Mouse (Mus musculus) stomach, embryonic 16.5 days (tissue): ENCODE measurements around the gene Yeats4. TPM values are rescaled to one million over a fixed set of nuclear protein-coding genes. Genes with fewer than 3 reads are reported as not detected.

ENCODE experiments used
- ATAC-seq: fragments of 200-750 bp; cut with Nextera tagmentation; 2 replicates; pipeline ENCODE4 v1.8.0; 2017; ENCODE audit warnings: moderate number of reproducible peaks, moderate TSS enrichment; ENCODE audit not compliant: insufficient read depth, low FRiP score
- H3K27ac ChIP-seq: fragments of 300-500 bp; sonication (generic); 2 replicates; pipeline ENCODE4 v1.5.1; 2014; ENCODE audit warnings: low read length
- H3K27me3 ChIP-seq: fragments of 300-500 bp; sonication (generic); 2 replicates; pipeline ENCODE4 v1.6.1; 2014; ENCODE audit warnings: low read length, control low read depth, mixed read lengths; ENCODE audit not compliant: control insufficient read depth, insufficient read depth
- H3K36me3 ChIP-seq: fragments of 300-500 bp; sonication (generic); 2 replicates; pipeline ENCODE4 v1.6.1; 2014; ENCODE audit warnings: low read length; ENCODE audit not compliant: control insufficient read depth, insufficient read depth
- H3K4me1 ChIP-seq: fragments of 300-500 bp; sonication (generic); 2 replicates; pipeline ENCODE4 v1.6.1; 2014; ENCODE audit warnings: low read length, control low read depth, mixed read lengths; ENCODE audit not compliant: control insufficient read depth, insufficient read depth
- H3K4me2 ChIP-seq: fragments of 300-500 bp; sonication (generic); 2 replicates; pipeline ENCODE4 v1.6.1; 2014; ENCODE audit warnings: low read depth, low read length, mixed read lengths
- H3K4me3 ChIP-seq: fragments of 300-500 bp; sonication (generic); replicated peaks from 2 replicates; pipeline ENCODE4 v1.5.1; 2014; ENCODE audit warnings: mild to moderate bottlenecking, low read length
- H3K9ac ChIP-seq: fragments of 300-500 bp; sonication (generic); 2 replicates; pipeline ENCODE4 v1.6.1; 2014; ENCODE audit warnings: low read length
- H3K9me3 ChIP-seq: fragments of 300-500 bp; sonication (generic); replicated peaks from 2 replicates; pipeline ENCODE4 v1.6.1; 2016; ENCODE audit warnings: low read length, control low read depth; ENCODE audit not compliant: control insufficient read depth
- WGBS: fragments of 180-500 bp; shearing (Covaris S2); extraction: QIAGEN DNeasy Blood & Tissue Kit; methylation state at CpG from one replicate; pipeline ENCODE4 v1.1.7; 2014; 5-methylcytosine and 5-hydroxymethylcytosine counted together
- polyA plus RNA-seq: library from polyadenylated mRNA; unstranded; fragments of >200 nt; fragmentation: Nextera tagmentation; extraction: Ambion mirVana; gene quantifications from 2 replicates; pipeline ENCODE4 v1.2.1, GENCODE M21; 2015

The Yeats4 gene
- 45.8 and 48.9 TPM in 2 replicates for polyA plus RNA-seq

- H3K9me3 ChIP-seq: no peaks in the 10 kb centered on the region
- ATAC-seq: peak; percentile 95
- H3K4me3 ChIP-seq: peak within 1 kb of the TSS; percentile 83
Measured at GRCm38 (mm10) chr10:117224102-117224990, at the start of gene Yeats4. Yeats4 (minus strand) TSS chr10:117224507.

GRCm38 (mm10) chr10:117272023-117272422 is 47.7 kb upstream of the Yeats4 start:
- Histone ChIP-seq H3K27me3 (no peaks in the 10 kb centered on the region), H3K9me3 (no peaks in the 10 kb centered on the region), H3K4me1 (no peaks in the 10 kb centered on the region), H3K9ac (no peak overlapping the region), H3K36me3 (no peaks in the 10 kb centered on the region), H3K4me2 (no peak overlapping the region), H3K4me3 (no peak overlapping the region), H3K27ac (no peak overlapping the region)
- no peak for ATAC-seq

More at GRCm38 (mm10) chr10:117224102-117224990, at the start of gene Yeats4:
- 1% methylated on average over 63 of the region's 63 CpGs for WGBS
- H3K27me3 ChIP-seq: no peaks in the 10 kb centered on the region
- H3K4me1 ChIP-seq: peaks cover 10% of the 10 kb centered on the region
- peak within 1 kb of the TSS; percentile 99 for H3K27ac ChIP-seq
- H3K4me2 ChIP-seq: peak within 1 kb of the TSS; percentile 85
- peak within 1 kb of the TSS; percentile 97 for H3K9ac ChIP-seq
- H3K36me3 ChIP-seq: peaks cover 14% of the 10 kb centered on the region; the same call in 1 of the 2 replicates

- no peak for ATAC-seq
- Histone ChIP-seq H3K4me3 (no peak overlapping the region), H3K4me2 (no peak overlapping the region), H3K9ac (no peak overlapping the region), H3K4me1 (no peaks in the 10 kb centered on the region), H3K36me3 (no peaks in the 10 kb centered on the region), H3K27ac (no peak overlapping the region), H3K27me3 (no peaks in the 10 kb centered on the region), H3K9me3 (no peaks in the 10 kb centered on the region)
Measured at GRCm38 (mm10) chr10:117259870-117260269, 35.6 kb upstream of the Yeats4 start.

- H3K36me3 ChIP-seq: no peaks in the 10 kb centered on the region
- no peaks in the 10 kb centered on the region for H3K9me3 ChIP-seq
- no peak within 1 kb of the TSS for H3K9ac ChIP-seq
- H3K4me1 ChIP-seq: no peaks in the 10 kb centered on the region
- no peak within 1 kb of the TSS for H3K4me2 ChIP-seq
- ATAC-seq: no peak
- 81% methylated on average over 12 of the region's 12 CpGs for WGBS
- no peaks in the 10 kb centered on the region for H3K27me3 ChIP-seq
- H3K4me3 ChIP-seq: no peak within 1 kb of the TSS
- H3K27ac ChIP-seq: no peak within 1 kb of the TSS
Measured at GRCm38 (mm10) chr10:117238603-117239002, 14.3 kb upstream of the Yeats4 start, which contains the start of gene 9530003J23Rik. 9530003J23Rik (minus strand) TSS chr10:117238703.

GRCm38 (mm10) chr10:117235866-117236265 is 11.6 kb upstream of the Yeats4 start:
- H3K4me3 ChIP-seq: peak overlapping the region; percentile 17
- no peaks in the 10 kb centered on the region for H3K36me3 ChIP-seq
- peak overlapping the region; percentile 41 for H3K4me2 ChIP-seq
- H3K4me1 ChIP-seq: no peaks in the 10 kb centered on the region
- H3K27ac ChIP-seq: no peak overlapping the region
- no peak for ATAC-seq
- H3K27me3 ChIP-seq: no peaks in the 10 kb centered on the region
- 33% methylated on average over 11 of the region's 11 CpGs for WGBS
- no peaks in the 10 kb centered on the region for H3K9me3 ChIP-seq
- H3K9ac ChIP-seq: no peak overlapping the region

- Histone ChIP-seq H3K27ac (no peak overlapping the region), H3K4me3 (no peak overlapping the region), H3K9ac (no peak overlapping the region), H3K4me2 (no peak overlapping the region), H3K9me3 (no peaks in the 10 kb centered on the region), H3K36me3 (no peaks in the 10 kb centered on the region), H3K4me1 (no peaks in the 10 kb centered on the region), H3K27me3 (no peaks in the 10 kb centered on the region)
- WGBS: 55% methylated on average over 4 of the region's 4 CpGs
- no peak for ATAC-seq
Measured at GRCm38 (mm10) chr10:117234825-117235224, 10.5 kb upstream of the Yeats4 start.

- WGBS: 72% methylated on average over 16 of the region's 16 CpGs
- H3K9ac ChIP-seq: no peak overlapping the region
- no peak overlapping the region for H3K27ac ChIP-seq
- H3K36me3 ChIP-seq: no peaks in the 10 kb centered on the region
- no peak overlapping the region for H3K4me2 ChIP-seq
- H3K4me1 ChIP-seq: no peaks in the 10 kb centered on the region
- H3K4me3 ChIP-seq: no peak overlapping the region
- no peaks in the 10 kb centered on the region for H3K27me3 ChIP-seq
- H3K9me3 ChIP-seq: no peaks in the 10 kb centered on the region
- ATAC-seq: 0 out of 2 replicates have a peak, but pooled peaks have one; percentile 53
Measured at GRCm38 (mm10) chr10:117229826-117230225, 5.5 kb upstream of the Yeats4 start.

GRCm38 (mm10) chr10:117226002-117226401 is 1.7 kb upstream of the Yeats4 start:
- Histone ChIP-seq H3K27ac (no peak overlapping the region), H3K4me2 (no peak overlapping the region), H3K36me3 (peaks cover 9% of the 10 kb centered on the region; the same call in 1 of the 2 replicates), H3K9ac (no peak overlapping the region), H3K4me1 (peaks cover 10% of the 10 kb centered on the region), H3K4me3 (no peak overlapping the region), H3K27me3 (no peaks in the 10 kb centered on the region), H3K9me3 (no peaks in the 10 kb centered on the region)
- 65% methylated on average over 3 of the region's 3 CpGs for WGBS
- ATAC-seq: no peak

- peak overlapping the region; percentile 62 for H3K4me2 ChIP-seq
- peaks cover 12% of the 10 kb centered on the region; the same call in 1 of the 2 replicates for H3K36me3 ChIP-seq
- H3K9ac ChIP-seq: peak overlapping the region; percentile 97
- WGBS: 48% methylated on average over 8 of the region's 8 CpGs
- no peaks in the 10 kb centered on the region for H3K9me3 ChIP-seq
- H3K4me1 ChIP-seq: peaks cover 10% of the 10 kb centered on the region
- no peaks in the 10 kb centered on the region for H3K27me3 ChIP-seq
- H3K27ac ChIP-seq: no peak overlapping the region
- ATAC-seq: no peak
- peak overlapping the region; percentile 83 for H3K4me3 ChIP-seq
Measured at GRCm38 (mm10) chr10:117225094-117225493, 787 bp upstream of the Yeats4 start.
